Mouse (Mus musculus) 416B (cell line): ENCODE measurements at regions not wholly inside any gene's neighbourhood (a gene's known extent, or its start where the extent isn't known, plus 50 kb on each side); places are given as distances from the start of the nearest gene placed in this dataset.
"Not testable (repeated sequence)": the region's sequence is repeated elsewhere in the genome, so short reads cannot be mapped to it uniquely, and the experiment has no call there.

Experiments
- DNase-seq: peaks from one replicate; pipeline ENCODE4 v3.0.0; 2011; ENCODE audit warnings: low read depth

- peak; percentile 9 for DNase-seq
Observed at GRCm38 (mm10) chr3:3302657-3303056, 2447.9 kb upstream of the Gm8797 start.

- no peak for DNase-seq
Observed at GRCm38 (mm10) chr3:3308461-3308860, 2442.1 kb upstream of the Gm8797 start.

GRCm38 (mm10) chr3:3308996-3309395 is 2441.6 kb upstream of the Gm8797 start:
- no peak for DNase-seq

GRCm38 (mm10) chr3:3310811-3311210 is 2439.8 kb upstream of the Gm8797 start:
- DNase-seq: peak; percentile 13

- no peak for DNase-seq
Observed at GRCm38 (mm10) chr3:3349634-3350033, 2401.0 kb upstream of the Gm8797 start.

GRCm38 (mm10) chr3:3370859-3371258 is 2379.7 kb upstream of the Gm8797 start:
- DNase-seq: not testable (repeated sequence)

GRCm38 (mm10) chr3:3388056-3388770 is 2362.4 kb upstream of the Gm8797 start:
- DNase-seq: peak; percentile 43
